Mouse (Mus musculus) lung, embryonic 14.5 days (tissue): ENCODE results near the gene Nlrx1. TPM values are rescaled to one million over a fixed set of nuclear protein-coding genes. Genes with fewer than 3 reads are reported as not detected.

Source experiments
- ATAC-seq: fragments of 200-750 bp; cut with Nextera tagmentation; 2 replicates; pipeline ENCODE4 v1.8.0; 2017; ENCODE audit warnings: mild to moderate bottlenecking, moderate TSS enrichment, moderate library complexity; ENCODE audit not compliant: insufficient read depth
- DNase-seq: peaks from one replicate; pipeline ENCODE4 v3.0.0-alpha.2; 2015
- H3K27ac ChIP-seq: fragments of 300-500 bp; sonication (generic); 2 replicates; pipeline ENCODE4 v1.5.1; 2014; ENCODE audit warnings: low read depth, mild to moderate bottlenecking, moderate library complexity
- H3K27me3 ChIP-seq: fragments of 300-500 bp; sonication (generic); 2 replicates; pipeline ENCODE4 v1.6.1; 2014; ENCODE audit warnings: low read length, control low read depth; ENCODE audit not compliant: insufficient read depth
- H3K36me3 ChIP-seq: fragments of 300-500 bp; sonication (generic); 2 replicates; pipeline ENCODE4 v1.6.1; 2014; ENCODE audit warnings: control low read depth; ENCODE audit not compliant: insufficient read depth
- H3K4me1 ChIP-seq: fragments of 300-500 bp; sonication (generic); 2 replicates; pipeline ENCODE4 v1.6.1; 2014; ENCODE audit warnings: antibody characterized with exemption, control low read depth; ENCODE audit not compliant: insufficient read depth
- H3K4me2 ChIP-seq: fragments of 300-500 bp; sonication (generic); 2 replicates; pipeline ENCODE4 v1.6.1; 2014; ENCODE audit warnings: mild to moderate bottlenecking
- H3K4me3 ChIP-seq: fragments of 300-500 bp; sonication (generic); 2 replicates; pipeline ENCODE4 v1.5.1; 2014; ENCODE audit warnings: low read depth, low read length
- H3K9ac ChIP-seq: fragments of 300-500 bp; sonication (generic); 2 replicates; pipeline ENCODE4 v1.6.1; 2014
- H3K9me3 ChIP-seq: fragments of 300-500 bp; sonication (generic); 2 replicates; pipeline ENCODE4 v1.6.1; 2016; ENCODE audit warnings: low read depth, low read length, control low read depth
- CTCF ChIP-seq: IDR thresholded peaks from 2 replicates; pipeline ENCODE4 v1.5.1; 2016; ENCODE audit warnings: antibody characterized with exemption, low read depth
- WGBS: fragments of 180-500 bp; shearing (Covaris S2); extraction: QIAGEN DNeasy Blood & Tissue Kit; methylation state at CpG from one replicate; pipeline ENCODE4 v1.1.7; 2014; 5-methylcytosine and 5-hydroxymethylcytosine counted together
- polyA plus RNA-seq: library from polyadenylated mRNA; unstranded; fragments of >200 nt; fragmentation: Nextera tagmentation; extraction: Ambion mirVana; gene quantifications from 2 replicates; pipeline ENCODE4 v1.2.1, GENCODE M21; 2014

The Nlrx1 gene
- polyA plus RNA-seq, 1 experiment from 2014 or later, result 9.2 TPM

- ATAC-seq, result no peak
These were observed 12.2 kb downstream of the Nlrx1 start for GRCm38 (mm10) chr9:44256213-44256612.

GRCm38 (mm10) chr9:44255136-44255521 lies 13.3 kb downstream of the Nlrx1 start:
- H3K4me3 ChIP-seq, result no peak overlapping the region
- H3K36me3 ChIP-seq, result no peaks in the 10 kb centered on the region
- ATAC-seq (no peak), DNase-seq (peak; percentile 28)
- H3K9ac ChIP-seq, result no peak overlapping the region
- WGBS, result 66% methylated on average over 6 of the region's 6 CpGs
- no peaks in the 10 kb centered on the region for H3K9me3 ChIP-seq
- H3K27me3 ChIP-seq, result no peaks in the 10 kb centered on the region
- H3K4me1 ChIP-seq, result no peaks in the 10 kb centered on the region
- no peak for TF ChIP-seq CTCF
- H3K27ac ChIP-seq, result no peak overlapping the region
- no peak overlapping the region for H3K4me2 ChIP-seq

More at GRCm38 (mm10) chr9:44256213-44256612, 12.2 kb downstream of the Nlrx1 start:
- Histone ChIP-seq H3K4me1 (no peaks in the 10 kb centered on the region), H3K36me3 (no peaks in the 10 kb centered on the region), H3K9me3 (no peaks in the 10 kb centered on the region), H3K27me3 (no peaks in the 10 kb centered on the region), H3K4me3 (no peak overlapping the region), H3K9ac (no peak overlapping the region), H3K4me2 (no peak overlapping the region), H3K27ac (no peak overlapping the region)
- TF ChIP-seq CTCF, result no peak
- DNase-seq, result no peak
- 71% methylated on average over 8 of the region's 8 CpGs for WGBS

GRCm38 (mm10) chr9:44254508-44255135 lies 13.8 kb downstream of the Nlrx1 start:
- Histone ChIP-seq H3K27me3 (no peaks in the 10 kb centered on the region), H3K27ac (no peak overlapping the region), H3K4me2 (no peak overlapping the region), H3K36me3 (no peaks in the 10 kb centered on the region), H3K9ac (no peak overlapping the region), H3K4me3 (no peak overlapping the region), H3K9me3 (no peaks in the 10 kb centered on the region), H3K4me1 (no peaks in the 10 kb centered on the region)
- no peak for ATAC-seq
- DNase-seq, result no peak
- no peak for TF ChIP-seq CTCF
- 12% methylated on average over 5 of the region's 5 CpGs for WGBS

- no peaks in the 10 kb centered on the region for H3K27me3 ChIP-seq
- TF ChIP-seq CTCF, result no peak
- H3K9me3 ChIP-seq, result no peaks in the 10 kb centered on the region
- no peak overlapping the region for H3K27ac ChIP-seq
- no peaks in the 10 kb centered on the region for H3K4me1 ChIP-seq
- DNase-seq (no peak), ATAC-seq (no peak)
- H3K4me2 ChIP-seq, result no peak overlapping the region
- H3K36me3 ChIP-seq, result no peaks in the 10 kb centered on the region
- WGBS, result 77% methylated on average over 6 of the region's 6 CpGs
- H3K4me3 ChIP-seq, result no peak overlapping the region
- no peak overlapping the region for H3K9ac ChIP-seq
These were observed 15.0 kb downstream of the Nlrx1 start for GRCm38 (mm10) chr9:44253441-44253840.

GRCm38 (mm10) chr9:44251314-44251713 lies 17.1 kb downstream of the Nlrx1 start, which contains the start of gene Pdzd3:
Gene Pdzd3 (minus strand): TSS chr9:44251471.
- no peak for ATAC-seq
- 66% methylated on average over 10 of the region's 10 CpGs for WGBS
- Histone ChIP-seq H3K4me3 (no peak within 1 kb of the TSS), H3K9ac (no peak within 1 kb of the TSS), H3K27ac (no peak within 1 kb of the TSS), H3K4me2 (no peak within 1 kb of the TSS), H3K27me3 (no peaks in the 10 kb centered on the region), H3K4me1 (no peaks in the 10 kb centered on the region), H3K36me3 (no peaks in the 10 kb centered on the region), H3K9me3 (no peaks in the 10 kb centered on the region)
- TF ChIP-seq CTCF, result no peak
- no peak for DNase-seq

- Histone ChIP-seq H3K4me2 (no peak overlapping the region), H3K4me1 (no peaks in the 10 kb centered on the region), H3K4me3 (no peak overlapping the region), H3K9ac (no peak overlapping the region), H3K27ac (no peak overlapping the region), H3K27me3 (no peaks in the 10 kb centered on the region), H3K36me3 (no peaks in the 10 kb centered on the region), H3K9me3 (no peaks in the 10 kb centered on the region)
- DNase-seq (no peak), ATAC-seq (no peak)
- no peak for TF ChIP-seq CTCF
- 48% methylated on average over 4 of the region's 4 CpGs for WGBS
These were observed 18.0 kb downstream of the Nlrx1 start for GRCm38 (mm10) chr9:44250445-44250844.

- DNase-seq, result peak; percentile 82
These were observed 18.9 kb downstream of the Nlrx1 start for GRCm38 (mm10) chr9:44249181-44250146.

More at GRCm38 (mm10) chr9:44249181-44250146, 18.9 kb downstream of the Nlrx1 start:
- no peaks in the 10 kb centered on the region for H3K27me3 ChIP-seq
- no peak overlapping the region for H3K27ac ChIP-seq
- peak; percentile 84 for ATAC-seq
- H3K4me1 ChIP-seq, result no peaks in the 10 kb centered on the region
- H3K36me3 ChIP-seq, result no peaks in the 10 kb centered on the region
- H3K9me3 ChIP-seq, result no peaks in the 10 kb centered on the region
- 0 out of 2 replicates have a peak overlapping the region, but pooled peaks have one; percentile 23 for H3K4me2 ChIP-seq
- H3K9ac ChIP-seq, result no peak overlapping the region
- no peak overlapping the region for H3K4me3 ChIP-seq
- WGBS, result 43% methylated on average over 26 of the region's 26 CpGs
- peak; percentile 73 for TF ChIP-seq CTCF
